Mouse (Mus musculus) midbrain, embryonic 11.5 days (tissue): ENCODE measurements around the gene Usp54. TPM values are rescaled to one million over a fixed set of nuclear protein-coding genes. Genes with fewer than 3 reads are reported as not detected.
"Not testable (repeated sequence)": the region's sequence is repeated elsewhere in the genome, so short reads cannot be mapped to it uniquely, and the experiment has no call there.

Experiments used
- ATAC-seq: fragments of 200-750 bp; cut with Nextera tagmentation; 2 replicates; pipeline ENCODE4 v1.8.0; 2017; ENCODE audit warnings: moderate TSS enrichment, moderate library complexity; ENCODE audit not compliant: low FRiP score
- DNase-seq: peaks from one replicate; pipeline ENCODE4 v3.0.0; 2015; ENCODE audit warnings: low spot score; ENCODE audit errors: missing footprints
- H3K27ac ChIP-seq: fragments of 300-500 bp; sonication (generic); 2 replicates; pipeline ENCODE4 v1.5.1; 2014; ENCODE audit warnings: low read depth, low read length
- H3K27me3 ChIP-seq: fragments of 300-500 bp; sonication (generic); 2 replicates; pipeline ENCODE4 v1.6.1; 2014; ENCODE audit warnings: mild to moderate bottlenecking, low read length, moderate library complexity, mixed read lengths; ENCODE audit not compliant: control insufficient read depth, insufficient read depth
- H3K36me3 ChIP-seq: fragments of 300-500 bp; sonication (generic); 2 replicates; pipeline ENCODE4 v1.6.1; 2014; ENCODE audit warnings: mild to moderate bottlenecking, low read length, moderate library complexity, mixed read lengths; ENCODE audit not compliant: control insufficient read depth, insufficient read depth
- H3K4me1 ChIP-seq: fragments of 300-500 bp; sonication (generic); 2 replicates; pipeline ENCODE4 v1.6.1; 2014; ENCODE audit warnings: low read length; ENCODE audit not compliant: control insufficient read depth, insufficient read depth
- H3K4me2 ChIP-seq: fragments of 300-500 bp; sonication (generic); 2 replicates; pipeline ENCODE4 v1.6.1; 2014; ENCODE audit warnings: mild to moderate bottlenecking, moderate library complexity
- H3K4me3 ChIP-seq: fragments of 300-500 bp; sonication (generic); 2 replicates; pipeline ENCODE4 v1.5.1; 2014; ENCODE audit warnings: low read depth, low read length
- H3K9ac ChIP-seq: fragments of 300-500 bp; sonication (generic); 2 replicates; pipeline ENCODE4 v1.6.1; 2014; ENCODE audit warnings: low read length
- H3K9me3 ChIP-seq: fragments of 300-500 bp; sonication (generic); 2 replicates; pipeline ENCODE4 v1.6.1; 2016; ENCODE audit warnings: low read length; ENCODE audit not compliant: control insufficient read depth
- WGBS: fragments of 180-500 bp; shearing (Covaris S2); extraction: QIAGEN DNeasy Blood & Tissue Kit; methylation state at CpG from one replicate; pipeline ENCODE4 v1.1.7; 2014; 5-methylcytosine and 5-hydroxymethylcytosine counted together
- polyA plus RNA-seq: library from polyadenylated mRNA; unstranded; fragments of >200 nt; fragmentation: Nextera tagmentation; extraction: Ambion mirVana; gene quantifications from 2 replicates; pipeline ENCODE4 v1.2.1, GENCODE M21; 2014

Usp54 gene
- polyA plus RNA-seq, 1 experiment from 2014 or later = 14.3 TPM

- peak overlapping the region; percentile 84 for H3K27ac ChIP-seq
- no peak for DNase-seq
- H3K4me3 ChIP-seq = peak overlapping the region; percentile 72
- WGBS = 16% methylated on average over 10 of the region's 10 CpGs
- no peaks in the 10 kb centered on the region for H3K27me3 ChIP-seq
- peak overlapping the region; percentile 94 for H3K9ac ChIP-seq
- no peaks in the 10 kb centered on the region for H3K9me3 ChIP-seq
- peak overlapping the region; percentile 63 for H3K4me2 ChIP-seq
- no peaks in the 10 kb centered on the region for H3K4me1 ChIP-seq
- ATAC-seq = no peak
- no peaks in the 10 kb centered on the region for H3K36me3 ChIP-seq
These were observed 594 bp upstream of the Usp54 start for GRCm38 (mm10) chr14:20641438-20641875.

GRCm38 (mm10) chr14:20639918-20640619 is 794 bp downstream of the Usp54 start:
- 3% methylated on average over 16 of the region's 16 CpGs for WGBS
- Histone ChIP-seq H3K4me1 (no peaks in the 10 kb centered on the region), H3K27me3 (no peaks in the 10 kb centered on the region), H3K4me3 (peak overlapping the region; percentile 72), H3K9ac (peak overlapping the region; percentile 94), H3K9me3 (no peaks in the 10 kb centered on the region), H3K36me3 (no peaks in the 10 kb centered on the region), H3K27ac (no peak overlapping the region; the same call in 1 of the 2 replicates), H3K4me2 (peak overlapping the region; percentile 61)
- ATAC-seq (peak; percentile 66), DNase-seq (peak; percentile 95)

- no peak overlapping the region for H3K4me3 ChIP-seq
- H3K27ac ChIP-seq = no peak overlapping the region
- DNase-seq (no peak), ATAC-seq (no peak)
- H3K36me3 ChIP-seq = no peaks in the 10 kb centered on the region
- WGBS = 93% methylated on average over 6 of the region's 6 CpGs
- H3K4me2 ChIP-seq = no peak overlapping the region
- H3K4me1 ChIP-seq = no peaks in the 10 kb centered on the region
- H3K9me3 ChIP-seq = no peaks in the 10 kb centered on the region
- no peaks in the 10 kb centered on the region for H3K27me3 ChIP-seq
- H3K9ac ChIP-seq = no peak overlapping the region
These were observed 2.2 kb downstream of the Usp54 start for GRCm38 (mm10) chr14:20638702-20639101.

GRCm38 (mm10) chr14:20637818-20638574 is 2.9 kb downstream of the Usp54 start:
- no peak for ATAC-seq
- Histone ChIP-seq H3K4me3 (no peak overlapping the region), H3K4me2 (no peak overlapping the region), H3K9ac (no peak overlapping the region), H3K27me3 (no peaks in the 10 kb centered on the region), H3K9me3 (no peaks in the 10 kb centered on the region), H3K4me1 (no peaks in the 10 kb centered on the region), H3K36me3 (no peaks in the 10 kb centered on the region), H3K27ac (no peak overlapping the region)
- DNase-seq = no peak
- 93% methylated on average over 2 of the region's 2 CpGs for WGBS

GRCm38 (mm10) chr14:20636968-20637367 is 3.9 kb downstream of the Usp54 start:
- not testable (repeated sequence) for H3K4me3 ChIP-seq, H3K9ac ChIP-seq, H3K27ac ChIP-seq, H3K36me3 ChIP-seq, DNase-seq, H3K9me3 ChIP-seq, H3K4me2 ChIP-seq, H3K4me1 ChIP-seq, H3K27me3 ChIP-seq, ATAC-seq
- WGBS = 95% methylated on average over 3 of the region's 3 CpGs

GRCm38 (mm10) chr14:20635546-20635945 is 5.3 kb downstream of the Usp54 start:
- Histone ChIP-seq H3K27me3 (no peaks in the 10 kb centered on the region), H3K9ac (no peak overlapping the region), H3K4me1 (no peaks in the 10 kb centered on the region), H3K27ac (no peak overlapping the region), H3K4me3 (no peak overlapping the region), H3K4me2 (no peak overlapping the region), H3K9me3 (no peaks in the 10 kb centered on the region), H3K36me3 (no peaks in the 10 kb centered on the region)
- no peak for DNase-seq
- ATAC-seq = no peak
- WGBS = 98% methylated on average over 2 of the region's 2 CpGs

- Histone ChIP-seq H3K9ac (no peak overlapping the region), H3K4me3 (no peak overlapping the region), H3K9me3 (no peaks in the 10 kb centered on the region), H3K27me3 (no peaks in the 10 kb centered on the region), H3K4me2 (no peak overlapping the region), H3K4me1 (no peaks in the 10 kb centered on the region), H3K27ac (no peak overlapping the region), H3K36me3 (no peaks in the 10 kb centered on the region)
- 78% methylated on average over 4 of the region's 4 CpGs for WGBS
- no peak for ATAC-seq
- no peak for DNase-seq
These were observed 9.6 kb downstream of the Usp54 start for GRCm38 (mm10) chr14:20631253-20631652.

GRCm38 (mm10) chr14:20626971-20627370 is 13.9 kb downstream of the Usp54 start:
- 88% methylated on average over 3 of the region's 3 CpGs for WGBS
- Histone ChIP-seq H3K4me2 (no peak overlapping the region), H3K4me3 (no peak overlapping the region), H3K36me3 (no peaks in the 10 kb centered on the region), H3K9ac (no peak overlapping the region), H3K27ac (no peak overlapping the region), H3K27me3 (no peaks in the 10 kb centered on the region), H3K9me3 (no peaks in the 10 kb centered on the region), H3K4me1 (no peaks in the 10 kb centered on the region)
- DNase-seq (no peak), ATAC-seq (no peak)

GRCm38 (mm10) chr14:20626447-20626846 is 14.4 kb downstream of the Usp54 start:
- no peak overlapping the region for H3K27ac ChIP-seq
- no peak overlapping the region for H3K4me2 ChIP-seq
- no peak overlapping the region for H3K4me3 ChIP-seq
- DNase-seq (no peak), ATAC-seq (no peak)
- no peaks in the 10 kb centered on the region for H3K27me3 ChIP-seq
- H3K4me1 ChIP-seq = no peaks in the 10 kb centered on the region
- H3K9ac ChIP-seq = no peak overlapping the region
- no peaks in the 10 kb centered on the region for H3K9me3 ChIP-seq
- 97% methylated on average over 2 of the region's 2 CpGs for WGBS
- H3K36me3 ChIP-seq = no peaks in the 10 kb centered on the region
